ENCODE assay signal across 28 mouse cellular contexts in genomic region chr15:97429201-97429900, GRCm38 (mm10).
DNase-seq lines count a peak whose midpoint lies in the region; ATAC-seq lines count a peak whose summit lies in the region.
"Had no signal": no experiment of that assay in that cellular context is flagged by ENCODE, and none has a peak within 500 bp of the region (broad histone marks: within the 10 kb centered on the region; RNA-seq: fewer than 3 reads in every experiment).

No protein-coding gene starts in this region.

- H3K36me3 ChIP-seq in kidney, embryonic 16.5 days (ENCODE audit: insufficient read depth, low read length): no peaks in the 10 kb centered on the region
- no peaks in the 10 kb centered on the region for H3K36me3 ChIP-seq in forebrain, embryonic 10.5 days (replicated peaks)
- H3K36me3 ChIP-seq: embryonic facial prominence, embryonic 12.5 days; hindbrain, embryonic 12.5 days; neural tube, embryonic 13.5 days had no signal

- no peak overlapping the region for H3K4me3 ChIP-seq in kidney, embryonic 16.5 days (ENCODE audit: low read length)
- no peak overlapping the region for H3K4me3 ChIP-seq in forebrain, embryonic 10.5 days
- H3K4me3 ChIP-seq: embryonic facial prominence, embryonic 12.5 days; gastrocnemius, adult 2 months; hindbrain, embryonic 12.5 days; myocyte; neural tube, embryonic 13.5 days had no signal

- H3K4me2 ChIP-seq in kidney, embryonic 16.5 days (replicated peaks; ENCODE audit: low read depth, low read length): no peak overlapping the region
- H3K4me2 ChIP-seq: embryonic facial prominence, embryonic 12.5 days; heart, embryonic 11.5 days; hindbrain, embryonic 12.5 days; neural tube, embryonic 13.5 days had no signal

- no peaks in the 10 kb centered on the region for H3K27me3 ChIP-seq in kidney, embryonic 16.5 days (ENCODE audit: insufficient read depth, low read length)
- H3K27me3 ChIP-seq in forebrain, embryonic 10.5 days (ENCODE audit: poor library complexity, severe bottlenecking): no peaks in the 10 kb centered on the region
- H3K27me3 ChIP-seq: embryonic facial prominence, embryonic 12.5 days; hindbrain, embryonic 12.5 days; neural tube, embryonic 13.5 days had no signal

- no peak for ATAC-seq in kidney, embryonic 16.5 days (ENCODE audit: low FRiP score, low TSS enrichment)
- ATAC-seq in activated CD4-positive, CD25-positive, alpha-beta regulatory T cell, adult 4 months: peak; percentile 16
- ATAC-seq: forebrain, embryonic 16.5 days; intestine, postnatal 0 days had no signal

- no peaks in the 10 kb centered on the region for H3K9me3 ChIP-seq in kidney, embryonic 16.5 days (ENCODE audit: low read length)
- no peaks in the 10 kb centered on the region for H3K9me3 ChIP-seq in forebrain, embryonic 10.5 days
- H3K9me3 ChIP-seq: embryonic facial prominence, embryonic 12.5 days; hindbrain, embryonic 12.5 days; neural tube, embryonic 13.5 days had no signal

- DNase-seq in kidney, adult 9 months: peak; percentile 71
- peak; percentile 58 for DNase-seq in CD4-positive helper T cell, adult 2 months (ENCODE audit: low read depth, low spot score)
- DNase-seq in CD8-positive naive resting alpha-beta T cell, adult 2 months (ENCODE audit: low read depth in 2 of 2, low spot score in 2 of 2): peak; percentile 27 to 45
- DNase-seq in right cerebral cortex, postnatal 36 days (ENCODE audit: low spot score in 2 of 2): no peak
- no peak for DNase-seq in forebrain, embryonic 10.5 days (ENCODE audit: extremely low spot score, low spot score)
- DNase-seq: adrenal gland, postnatal 10 days; cerebellum, adult 8-10 months; cerebellum, postnatal 36 days; embryo, embryonic 11 days; gastrocnemius, adult 2 months; gastrocnemius, postnatal 36 days; heart, adult 18-20 months; heart, postnatal 36 days; kidney, postnatal 10 days; layer of hippocampus, adult 9-11 months; liver; lung, adult 2 months; lung, postnatal 10 days had no signal

- H3K27ac ChIP-seq in kidney, embryonic 16.5 days (ENCODE audit: low read length): no peak overlapping the region
- no peak overlapping the region for H3K27ac ChIP-seq in forebrain, embryonic 10.5 days
- H3K27ac ChIP-seq: embryonic facial prominence, embryonic 12.5 days; gastrocnemius, adult 2 months; hindbrain, embryonic 12.5 days; liver, embryonic 14.5 days; neural tube, embryonic 13.5 days had no signal

- 86% methylated on average over 12 of the region's 12 CpGs for WGBS in kidney, embryonic 16.5 days
- WGBS in forebrain, embryonic 10.5 days: 89% methylated on average over 12 of the region's 12 CpGs

- no peak overlapping the region for H3K9ac ChIP-seq in kidney, embryonic 16.5 days (replicated peaks; ENCODE audit: low read length)
- H3K9ac ChIP-seq: embryonic facial prominence, embryonic 12.5 days; hindbrain, embryonic 12.5 days; liver, embryonic 14.5 days; neural tube, embryonic 13.5 days had no signal

- no peaks in the 10 kb centered on the region for H3K4me1 ChIP-seq in kidney, embryonic 16.5 days (ENCODE audit: insufficient read depth, low read length)
- H3K4me1 ChIP-seq in forebrain, embryonic 10.5 days: no peaks in the 10 kb centered on the region
- H3K4me1 ChIP-seq: embryonic facial prominence, embryonic 12.5 days; hindbrain, embryonic 12.5 days; neural tube, embryonic 13.5 days had no signal

Comparison
In these comparisons a context has a peak if more than half of its experiments do, and no peak if none do; other contexts are left out.
1. DNase-seq: peak in kidney, adult 9 months (single experiment), CD4-positive helper T cell, adult 2 months (single experiment) and CD8-positive naive resting alpha-beta T cell, adult 2 months (2 of 2); none in right cerebral cortex, postnatal 36 days (0 of 2) and forebrain, embryonic 10.5 days (single experiment).